Mouse (Mus musculus) right cerebral cortex, adult 2 months (tissue): ENCODE data around the gene Serpinb2.
A peak's percentile ranks its signal among the peaks of the same experiment; 100 is the strongest.

Source experiments
- DNase-seq, 2 experiments: peaks; one replicate each; pipeline ENCODE4 v3.0.0; 2021 to 2022; ENCODE audit warnings: low spot score in 2 of 2

The Serpinb2 gene

GRCm38 (mm10) chr1:107511252-107511651 is at the start of gene Serpinb2:
Gene Serpinb2, plus strand, starts transcription at chr1:107511423.
- no peak for DNase-seq

GRCm38 (mm10) chr1:107479909-107480308 is 31.3 kb upstream of the Serpinb2 start:
- no peak for DNase-seq

GRCm38 (mm10) chr1:107481452-107481851 is 29.8 kb upstream of the Serpinb2 start:
- peak; percentile 92 for DNase-seq

GRCm38 (mm10) chr1:107489577-107489976 is 21.6 kb upstream of the Serpinb2 start:
- DNase-seq, result no peak

GRCm38 (mm10) chr1:107496789-107497188 is 14.4 kb upstream of the Serpinb2 start:
- DNase-seq, result no peak

GRCm38 (mm10) chr1:107502025-107502424 is 9.2 kb upstream of the Serpinb2 start:
- no peak for DNase-seq

- DNase-seq, result no peak
Measured at GRCm38 (mm10) chr1:107503294-107503693, 7.9 kb upstream of the Serpinb2 start.

- no peak for DNase-seq
Measured at GRCm38 (mm10) chr1:107505898-107506562, 5.2 kb upstream of the Serpinb2 start.

- DNase-seq, result no peak
Measured at GRCm38 (mm10) chr1:107512194-107513138, 1.2 kb downstream of the Serpinb2 start.

GRCm38 (mm10) chr1:107513530-107513929 is 2.3 kb downstream of the Serpinb2 start:
- no peak for DNase-seq

GRCm38 (mm10) chr1:107515839-107516498 is 4.7 kb downstream of the Serpinb2 start:
- no peak for DNase-seq

- DNase-seq, result no peak
Measured at GRCm38 (mm10) chr1:107525592-107525991, 14.4 kb downstream of the Serpinb2 start.

GRCm38 (mm10) chr1:107528325-107529078 is 17.3 kb downstream of the Serpinb2 start:
- no peak for DNase-seq

- DNase-seq, result no peak
Measured at GRCm38 (mm10) chr1:107529365-107530052, 18.3 kb downstream of the Serpinb2 start.

- no peak for DNase-seq
Measured at GRCm38 (mm10) chr1:107533736-107534135, 22.5 kb downstream of the Serpinb2 start.

GRCm38 (mm10) chr1:107537435-107537834 is 26.2 kb downstream of the Serpinb2 start:
- DNase-seq, result no peak

GRCm38 (mm10) chr1:107559494-107559893 is 48.3 kb downstream of the Serpinb2 start:
- DNase-seq, result no peak

GRCm38 (mm10) chr1:107562110-107562509 is 50.9 kb downstream of the Serpinb2 start:
- DNase-seq, result peak; percentile 29 to 47

GRCm38 (mm10) chr1:107565644-107566043 is 54.4 kb downstream of the Serpinb2 start:
- DNase-seq, result no peak

GRCm38 (mm10) chr1:107576094-107576493 is 64.9 kb downstream of the Serpinb2 start:
- DNase-seq, result no peak

GRCm38 (mm10) chr1:107577514-107577913 is 66.3 kb downstream of the Serpinb2 start:
- DNase-seq, result no peak
